Mouse (Mus musculus) stomach, embryonic 14.5 days (tissue): Measurements from ENCODE around the gene Procr. TPM values are rescaled to one million over a fixed set of nuclear protein-coding genes. Genes with fewer than 3 reads are reported as not detected.
A peak's percentile ranks its signal among the peaks of the same experiment; 100 is the strongest.

Experiments used
- ATAC-seq: fragments of 200-750 bp; cut with Nextera tagmentation; 2 replicates; pipeline ENCODE4 v1.8.0; 2017; ENCODE audit warnings: low read depth, moderate TSS enrichment; ENCODE audit not compliant: insufficient number of reproducible peaks, insufficient read depth, low FRiP score
- H3K27ac ChIP-seq: fragments of 300-500 bp; sonication (generic); 2 replicates; pipeline ENCODE4 v1.5.1; 2014; ENCODE audit warnings: mild to moderate bottlenecking, low read length, moderate library complexity, mixed read lengths
- H3K27me3 ChIP-seq: fragments of 300-500 bp; sonication (generic); 2 replicates; pipeline ENCODE4 v1.6.1; 2014; ENCODE audit warnings: low read length, control low read depth, mixed read lengths; ENCODE audit not compliant: control insufficient read depth, insufficient read depth
- H3K36me3 ChIP-seq: fragments of 300-500 bp; sonication (generic); 2 replicates; pipeline ENCODE4 v1.6.1; 2014; ENCODE audit warnings: mild to moderate bottlenecking, control low read depth, low read length, moderate library complexity, mixed read lengths; ENCODE audit not compliant: control insufficient read depth, insufficient read depth
- H3K4me1 ChIP-seq: fragments of 300-500 bp; sonication (generic); 2 replicates; pipeline ENCODE4 v1.6.1; 2014; ENCODE audit warnings: low read length, control low read depth, mixed read lengths; ENCODE audit not compliant: control insufficient read depth, insufficient read depth
- H3K4me2 ChIP-seq: fragments of 300-500 bp; sonication (generic); replicated peaks from 2 replicates; pipeline ENCODE4 v1.6.1; 2014; ENCODE audit warnings: low read depth, low read length, control low read depth
- H3K4me3 ChIP-seq: fragments of 300-500 bp; sonication (generic); 2 replicates; pipeline ENCODE4 v1.5.1; 2014; ENCODE audit warnings: low read depth, low read length, control low read depth
- H3K9ac ChIP-seq: fragments of 300-500 bp; sonication (generic); replicated peaks from 2 replicates; pipeline ENCODE4 v1.6.1; 2014; ENCODE audit warnings: low read depth, mild to moderate bottlenecking, control low read depth, low read length, moderate library complexity, mixed read lengths
- H3K9me3 ChIP-seq: fragments of 300-500 bp; sonication (generic); 2 replicates; pipeline ENCODE4 v1.6.1; 2016; ENCODE audit warnings: low read depth, low read length, control low read depth; ENCODE audit not compliant: control insufficient read depth
- WGBS: fragments of 180-500 bp; shearing (Covaris S2); extraction: QIAGEN DNeasy Blood & Tissue Kit; methylation state at CpG from one replicate; pipeline ENCODE4 v1.1.7; 2014; 5-methylcytosine and 5-hydroxymethylcytosine counted together
- polyA plus RNA-seq: library from polyadenylated mRNA; unstranded; fragments of >200 nt; fragmentation: Nextera tagmentation; extraction: Ambion mirVana; gene quantifications from 2 replicates; pipeline ENCODE4 v1.2.1, GENCODE M21; 2014

The Procr gene
- polyA plus RNA-seq, result 14.7 and 15.3 TPM in 2 replicates

DNA sequence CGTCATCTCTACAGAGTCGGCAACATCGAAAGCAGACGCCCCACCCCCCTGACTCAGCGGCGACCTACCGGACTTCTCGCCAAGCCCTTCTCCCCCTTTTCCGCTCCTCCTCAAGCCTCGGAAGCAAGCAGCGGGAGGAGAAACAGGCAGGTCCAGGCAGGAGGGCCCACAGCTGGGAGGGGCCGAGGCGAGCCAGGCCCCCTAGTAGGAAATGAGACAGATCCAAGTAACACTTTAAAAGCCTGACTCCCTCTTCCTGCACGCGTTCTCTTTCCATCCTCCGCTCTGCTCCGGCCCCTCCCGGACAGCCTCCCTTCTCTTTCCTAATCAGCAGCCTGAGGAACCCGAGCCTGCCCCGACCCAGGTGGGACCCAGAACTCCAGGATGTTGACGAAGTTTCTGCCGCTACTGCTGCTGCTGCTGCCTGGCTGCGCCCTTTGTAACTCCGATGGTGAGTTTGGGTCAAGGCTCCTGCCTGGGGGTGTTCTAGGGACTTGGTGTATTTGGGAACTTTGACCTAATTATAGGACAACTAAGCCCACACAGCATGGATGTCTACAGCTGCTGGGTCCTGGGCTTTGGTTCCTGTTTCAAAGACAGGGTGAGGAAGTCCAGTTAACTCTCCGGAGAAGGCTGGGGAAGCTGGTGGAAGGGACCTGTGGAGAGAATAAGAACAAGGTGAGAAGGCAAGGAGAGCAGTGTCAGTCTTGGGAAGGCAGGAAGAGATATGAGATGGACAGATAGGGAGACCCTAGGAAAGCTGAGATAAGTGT lies at the start of gene Procr:
Procr (plus strand) TSS at position 104 of the 773 bp plus-strand sequence.
- no peaks in the 10 kb centered on the region for H3K9me3 ChIP-seq
- H3K4me1 ChIP-seq, result no peaks in the 10 kb centered on the region
- peak within 1 kb of the TSS; percentile 39 for H3K4me3 ChIP-seq
- no peak within 1 kb of the TSS for H3K27ac ChIP-seq
- peak; percentile 83; the same call in 1 of the 2 replicates for ATAC-seq
- H3K9ac ChIP-seq, result peak within 1 kb of the TSS; percentile 25; the same call in 1 of the 2 replicates
- no peaks in the 10 kb centered on the region for H3K27me3 ChIP-seq
- H3K4me2 ChIP-seq, result peak within 1 kb of the TSS; percentile 74
- no peaks in the 10 kb centered on the region for H3K36me3 ChIP-seq
- whole genome bisulfite sequencing, result under 1% methylated on average over 25 of the region's 25 CpGs

DNA sequence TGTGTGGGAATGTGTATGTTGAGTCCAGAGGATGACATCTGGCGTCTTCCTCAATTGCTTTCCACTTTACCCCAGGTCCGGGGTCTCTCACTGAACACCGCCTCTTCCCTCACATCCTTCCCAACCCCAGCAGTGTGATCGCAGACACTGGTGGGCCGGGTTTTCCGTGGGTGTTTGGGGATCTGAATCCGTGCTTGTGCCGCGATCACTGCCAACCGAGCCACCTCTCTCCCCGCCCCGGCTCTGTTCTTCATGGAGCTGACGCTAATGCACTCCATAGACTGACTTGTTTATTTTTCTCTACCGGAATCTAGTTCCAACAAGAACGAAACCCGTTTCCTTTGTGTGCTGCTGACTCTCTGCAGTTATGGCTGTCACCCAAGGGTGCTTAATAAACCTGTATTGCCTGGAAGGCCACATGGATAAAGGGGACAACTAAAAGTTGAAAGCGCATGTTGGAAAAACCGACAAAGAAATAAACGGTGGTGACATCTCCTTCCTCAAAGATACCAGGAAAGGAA lies 49.5 kb upstream of the Procr start:
- no peak overlapping the region for H3K4me2 ChIP-seq
- no peak for ATAC-seq
- WGBS, result 71% methylated on average over 19 of the region's 19 CpGs
- no peaks in the 10 kb centered on the region for H3K27me3 ChIP-seq
- H3K36me3 ChIP-seq, result 0 out of 2 replicates have a peak, but pooled peaks cover 5% of the 10 kb centered on the region
- H3K9ac ChIP-seq, result no peak overlapping the region
- H3K4me3 ChIP-seq, result no peak overlapping the region
- no peak overlapping the region for H3K27ac ChIP-seq
- H3K9me3 ChIP-seq, result no peaks in the 10 kb centered on the region
- H3K4me1 ChIP-seq, result no peaks in the 10 kb centered on the region

DNA sequence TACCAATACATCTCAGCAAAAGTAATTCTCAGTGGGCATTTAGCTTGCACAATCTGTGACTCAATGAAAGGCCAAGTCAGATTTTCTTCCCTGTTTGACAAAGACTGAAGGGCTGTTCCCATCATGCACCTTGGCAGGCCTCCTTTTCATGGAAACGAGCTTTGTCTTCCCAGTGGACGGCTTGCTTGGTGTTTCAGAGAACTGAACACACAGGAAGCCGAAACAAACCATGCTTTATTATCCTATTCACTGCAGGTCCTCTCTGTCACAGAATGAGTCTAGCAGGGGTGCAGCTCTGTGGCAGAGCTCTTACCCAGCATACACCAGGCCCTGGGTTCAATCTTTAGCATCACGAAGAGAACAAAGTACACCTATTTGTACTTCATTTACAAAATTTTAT lies 47.3 kb upstream of the Procr start:
- no peak overlapping the region for H3K9ac ChIP-seq
- 58% methylated on average over 4 of the region's 4 CpGs for WGBS
- no peak for ATAC-seq
- no peaks in the 10 kb centered on the region for H3K9me3 ChIP-seq
- H3K4me3 ChIP-seq, result no peak overlapping the region
- no peak overlapping the region for H3K27ac ChIP-seq
- H3K36me3 ChIP-seq, result peaks cover 5% of the 10 kb centered on the region; the same call in 1 of the 2 replicates
- no peaks in the 10 kb centered on the region for H3K27me3 ChIP-seq
- no peak overlapping the region for H3K4me2 ChIP-seq
- no peaks in the 10 kb centered on the region for H3K4me1 ChIP-seq

DNA sequence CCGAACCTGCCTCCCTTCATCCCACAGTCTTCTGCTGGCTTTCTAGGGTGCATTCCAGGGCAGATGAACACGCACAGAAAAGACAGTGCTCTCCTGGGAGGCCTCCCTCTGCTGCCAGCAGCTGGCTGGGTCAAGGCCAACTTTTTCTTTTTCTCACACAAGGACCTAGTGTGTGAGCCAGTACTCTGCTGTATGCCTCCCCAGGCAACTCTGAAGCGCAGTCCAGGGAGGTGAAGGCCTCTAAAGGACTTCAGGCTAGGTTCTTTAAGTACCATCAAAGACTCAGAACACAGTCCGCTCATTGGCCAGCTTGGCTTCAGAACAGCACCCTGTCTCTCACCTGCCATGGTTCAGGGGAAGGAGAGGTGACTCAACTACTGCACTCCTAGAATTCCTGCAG lies 43.7 kb upstream of the Procr start:
- H3K4me1 ChIP-seq, result no peaks in the 10 kb centered on the region
- no peak overlapping the region for H3K27ac ChIP-seq
- H3K9ac ChIP-seq, result no peak overlapping the region
- H3K9me3 ChIP-seq, result no peaks in the 10 kb centered on the region
- no peak for ATAC-seq
- no peak overlapping the region for H3K4me2 ChIP-seq
- H3K4me3 ChIP-seq, result no peak overlapping the region
- peaks cover 11% of the 10 kb centered on the region for H3K36me3 ChIP-seq
- H3K27me3 ChIP-seq, result no peaks in the 10 kb centered on the region
- WGBS, result 79% methylated on average over 4 of the region's 4 CpGs

DNA sequence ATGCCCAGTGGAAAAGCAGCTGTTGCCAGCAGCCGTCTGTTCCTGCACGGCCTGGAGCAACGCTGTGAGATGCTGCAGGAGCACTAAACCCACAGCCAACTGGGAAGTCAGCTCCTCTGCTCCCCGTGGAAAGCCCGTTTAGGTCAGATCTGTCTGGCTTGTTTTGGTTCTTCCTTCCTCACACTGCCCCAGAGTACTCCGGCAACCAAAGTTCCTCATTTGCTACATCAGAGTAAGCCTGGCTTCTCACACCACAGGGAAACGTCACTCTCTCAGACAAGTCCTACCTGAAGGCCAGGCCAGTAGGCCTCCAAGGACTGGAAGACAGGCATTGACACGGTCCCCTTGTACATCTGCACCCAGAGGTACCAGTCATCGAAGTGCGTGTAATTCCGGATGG lies 40.4 kb upstream of the Procr start:
- H3K36me3 ChIP-seq, result peaks cover 15% of the 10 kb centered on the region
- 83% methylated on average over 11 of the region's 11 CpGs for WGBS

DNA sequence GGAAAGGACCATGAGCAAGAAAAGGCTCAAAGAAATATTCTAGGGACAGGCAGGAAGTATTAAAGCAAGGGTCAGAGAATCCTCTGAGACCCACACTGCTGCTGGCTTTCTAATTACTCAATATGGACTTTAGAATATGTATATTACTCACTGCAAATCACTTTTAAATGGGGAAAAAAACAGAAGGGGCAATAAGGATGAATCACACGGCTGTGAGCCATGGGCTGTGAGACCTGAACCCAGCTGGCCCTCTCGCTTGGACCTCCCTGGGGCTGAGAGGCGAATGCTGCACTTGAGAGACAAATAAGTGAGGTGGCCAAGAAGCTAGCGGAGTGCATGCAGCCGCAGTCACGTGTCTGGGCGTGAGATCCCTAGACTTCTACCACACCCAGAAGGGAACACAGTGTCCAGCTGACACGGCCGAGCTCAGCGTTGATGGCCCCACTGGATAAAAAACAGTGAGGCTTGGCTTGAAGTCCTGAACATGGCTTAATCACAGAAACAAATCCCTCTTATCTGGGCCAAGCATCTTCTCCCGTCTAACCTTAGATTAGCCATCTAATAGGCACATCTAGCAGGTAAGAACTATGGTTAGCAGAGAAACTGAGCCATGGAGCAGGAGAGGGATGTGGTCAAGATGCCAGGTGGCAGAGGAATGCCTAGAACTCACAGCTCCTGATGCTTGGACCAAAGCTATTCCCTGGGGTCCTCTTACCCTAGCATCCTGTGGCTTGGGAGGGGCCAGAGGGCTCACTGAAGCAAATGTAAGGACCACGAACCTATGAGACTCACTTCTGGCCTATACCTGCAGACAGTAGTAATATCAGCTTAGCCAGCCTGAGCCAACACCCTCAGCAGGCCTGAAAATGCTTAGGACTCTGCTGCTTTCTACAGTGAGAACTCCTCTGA lies 33.6 kb upstream of the Procr start:
- Histone ChIP-seq H3K36me3 (peaks cover 12% of the 10 kb centered on the region; the same call in 1 of the 2 replicates), H3K4me3 (no peak overlapping the region), H3K4me2 (no peak overlapping the region), H3K9ac (no peak overlapping the region), H3K9me3 (no peaks in the 10 kb centered on the region), H3K4me1 (no peaks in the 10 kb centered on the region), H3K27ac (no peak overlapping the region), H3K27me3 (no peaks in the 10 kb centered on the region)
- no peak for ATAC-seq
- WGBS, result 86% methylated on average over 12 of the region's 12 CpGs

More for the DNA sequence above, 40.4 kb upstream of the Procr start:
- Histone ChIP-seq H3K9me3 (no peaks in the 10 kb centered on the region), H3K4me3 (no peak overlapping the region), H3K4me1 (no peaks in the 10 kb centered on the region), H3K4me2 (no peak overlapping the region), H3K27me3 (no peaks in the 10 kb centered on the region), H3K9ac (no peak overlapping the region), H3K27ac (no peak overlapping the region)
- ATAC-seq, result no peak

DNA sequence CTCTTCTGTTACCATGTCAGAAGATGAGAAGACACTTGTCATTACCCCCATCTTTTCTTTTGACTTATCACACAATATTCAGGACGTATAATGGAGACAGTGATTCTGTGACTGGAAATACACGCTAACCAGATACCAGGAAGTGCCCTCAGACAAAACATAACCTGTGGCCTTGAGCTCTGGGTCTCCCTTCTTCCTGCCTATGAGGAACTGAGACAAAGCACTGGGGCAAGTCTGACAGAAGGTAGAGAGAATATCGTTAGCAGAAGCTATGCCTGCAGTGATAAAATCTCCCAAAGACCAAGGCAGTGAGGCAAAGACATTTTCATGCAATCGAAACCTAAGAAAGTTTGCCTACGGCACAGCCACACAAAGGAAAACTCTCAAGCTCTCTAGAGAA lies 30.3 kb upstream of the Procr start:
- H3K27ac ChIP-seq, result peak overlapping the region; percentile 33; the same call in 1 of the 2 replicates
- WGBS, result 77% methylated on average over 5 of the region's 5 CpGs
- no peak overlapping the region for H3K4me3 ChIP-seq
- H3K4me1 ChIP-seq, result no peaks in the 10 kb centered on the region
- peaks cover 3% of the 10 kb centered on the region; the same call in 1 of the 2 replicates for H3K36me3 ChIP-seq
- no peaks in the 10 kb centered on the region for H3K27me3 ChIP-seq
- no peaks in the 10 kb centered on the region for H3K9me3 ChIP-seq
- H3K9ac ChIP-seq, result no peak overlapping the region
- ATAC-seq, result no peak
- no peak overlapping the region for H3K4me2 ChIP-seq

DNA sequence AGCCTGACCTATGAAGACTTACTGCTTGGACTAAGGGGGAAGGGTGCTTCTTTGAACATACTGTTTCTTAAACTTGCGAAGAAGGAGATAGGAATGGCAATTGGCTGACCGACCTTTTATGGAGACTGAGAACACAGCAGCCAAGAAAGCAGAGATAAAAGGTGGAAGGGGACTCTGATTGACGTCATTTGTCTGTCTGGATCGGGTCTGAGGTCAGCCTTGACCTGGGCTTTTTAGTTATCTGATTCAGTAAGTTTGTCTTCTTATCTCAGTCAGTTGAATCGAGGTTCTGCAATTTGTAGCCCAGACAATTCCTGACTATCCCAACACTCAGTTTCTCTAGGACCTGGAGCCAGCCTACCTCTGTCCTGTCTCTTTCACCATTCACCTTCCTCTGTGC lies 26.9 kb upstream of the Procr start:
- Histone ChIP-seq H3K4me3 (no peak overlapping the region), H3K4me1 (peaks cover 7% of the 10 kb centered on the region; the same call in 1 of the 2 replicates), H3K9ac (no peak overlapping the region), H3K27me3 (no peaks in the 10 kb centered on the region), H3K27ac (no peak overlapping the region), H3K4me2 (no peak overlapping the region), H3K36me3 (no peaks in the 10 kb centered on the region; the same call in 1 of the 2 replicates), H3K9me3 (no peaks in the 10 kb centered on the region)
- 65% methylated on average over 5 of the region's 5 CpGs for WGBS
- no peak for ATAC-seq
